In the genomic region with DNA sequence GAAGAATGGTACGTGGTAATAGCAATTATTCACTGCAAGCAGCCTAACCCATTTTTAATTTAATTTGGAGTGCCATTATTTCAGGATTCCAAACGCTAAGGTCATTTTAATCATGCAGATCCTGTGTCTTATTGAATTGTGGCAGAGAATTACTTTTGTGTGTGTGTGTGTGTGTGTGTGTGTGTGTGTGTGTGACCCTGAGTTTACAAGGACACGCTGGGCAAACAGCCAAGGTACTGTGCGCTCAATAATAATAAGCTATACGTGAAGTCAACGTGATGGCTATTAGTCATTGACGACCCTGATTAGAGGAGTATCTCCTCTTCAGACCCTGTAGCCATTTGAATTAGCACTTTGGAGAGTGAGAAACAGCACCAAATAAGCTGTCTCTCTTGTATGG, we compare ENCODE assay signal across 12 mouse cellular contexts.
"Had no signal": no experiment of that assay in that cellular context is flagged by ENCODE, and none has a peak within 500 bp of the region (broad histone marks: within the 10 kb centered on the region; RNA-seq: fewer than 3 reads in every experiment).

No protein-coding gene starts in this region.

- H3K9ac ChIP-seq: kidney, embryonic 15.5 days; liver, embryonic 15.5 days; stomach, embryonic 15.5 days had no signal

- H3K4me1 ChIP-seq: kidney, embryonic 15.5 days; liver, embryonic 15.5 days; stomach, embryonic 15.5 days had no signal

- H3K4me3 ChIP-seq: kidney, embryonic 15.5 days; limb, embryonic 10.5 days; liver, embryonic 15.5 days; stomach, embryonic 15.5 days had no signal

- H3K27me3 ChIP-seq: kidney, embryonic 15.5 days; liver, embryonic 15.5 days; stomach, embryonic 15.5 days had no signal

- H3K36me3 ChIP-seq: kidney, embryonic 15.5 days; limb, embryonic 10.5 days; liver, embryonic 15.5 days; stomach, embryonic 15.5 days had no signal

- DNase-seq: kidney, postnatal 14 days; lung, adult 2 months; lung, postnatal 36 days; right cerebral cortex, postnatal 14 days; thymus, adult 2 months; thymus, postnatal 25 days had no signal

- ATAC-seq: lung, postnatal 0 days had no signal

- H3K27ac ChIP-seq: kidney, embryonic 15.5 days; limb, embryonic 10.5 days; liver, embryonic 15.5 days; stomach, embryonic 15.5 days had no signal

- H3K9me3 ChIP-seq: kidney, embryonic 15.5 days; limb, embryonic 10.5 days; liver, embryonic 15.5 days; stomach, embryonic 15.5 days had no signal

- H3K4me2 ChIP-seq: kidney, embryonic 15.5 days; liver, embryonic 11.5 days; liver, embryonic 15.5 days; stomach, embryonic 15.5 days had no signal
